Mouse (Mus musculus) monocyte, adult 5-6 weeks (primary cell): Measurements from ENCODE around the gene Vav3. TPM values are rescaled to one million over a fixed set of nuclear protein-coding genes. Genes with fewer than 3 reads are reported as not detected.

Source experiments
- ATAC-seq: fragments of 153-309, 156-312 bp; replicated peaks from 2 replicates; pipeline ENCODE4 v1.8.0; 2017; ENCODE audit warnings: mild to moderate bottlenecking; ENCODE audit not compliant: low TSS enrichment, insufficient number of reproducible peaks, severe bottlenecking, poor library complexity, low FRiP score
- total RNA-seq: library from RNA; stranded (forward); fragments of 200-1000, 200-491, 200-594 nt; gene quantifications from 3 replicates; pipeline ENCODE4 v1.2.3, GENCODE M21; 2017

Vav3 gene
- total RNA-seq, 1 experiment from 2014 or later = 89.2 TPM

GRCm38 (mm10) chr3:109621721-109622120 is 281.3 kb downstream of the Vav3 start:
- no peak for ATAC-seq

DNA sequence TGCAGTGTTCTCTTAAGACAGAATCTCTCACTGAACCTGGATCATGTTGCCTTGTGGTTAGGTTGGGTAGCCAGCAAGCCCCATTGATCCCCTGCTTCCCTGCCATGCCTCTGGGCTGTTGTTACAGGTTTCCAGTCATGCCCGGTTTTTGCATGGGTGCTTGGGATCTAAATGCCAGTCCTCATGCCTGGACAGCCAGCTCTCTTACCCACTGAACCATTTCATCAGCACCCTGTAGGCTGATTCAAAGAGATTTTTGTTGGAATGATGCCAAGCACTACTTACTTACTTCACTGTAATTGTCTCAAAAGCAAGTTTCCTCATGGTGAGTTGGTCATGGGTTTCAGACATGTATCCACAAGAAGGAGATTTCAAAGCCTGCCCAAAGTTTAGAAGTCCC is 281.9 kb downstream of the Vav3 start:
- no peak for ATAC-seq

DNA sequence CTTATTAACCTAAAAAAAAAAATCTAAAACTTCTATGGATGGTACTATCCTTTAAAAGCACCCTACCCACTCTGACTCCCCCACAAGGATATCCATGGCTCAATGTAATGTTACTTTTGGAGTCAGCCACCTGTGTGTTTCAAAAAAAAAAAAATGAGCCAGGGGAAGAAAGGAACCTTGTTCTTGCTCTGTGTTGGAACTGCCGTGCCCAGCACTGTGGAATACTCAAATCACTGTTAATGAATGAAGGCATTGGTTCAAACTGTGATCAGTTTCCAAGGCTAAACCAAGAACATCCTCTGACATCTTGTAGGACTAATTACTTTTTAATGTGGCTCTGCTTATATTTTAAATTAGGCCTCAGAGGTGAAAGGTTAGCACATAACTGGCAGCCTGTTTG is 282.4 kb downstream of the Vav3 start:
- no peak for ATAC-seq

DNA sequence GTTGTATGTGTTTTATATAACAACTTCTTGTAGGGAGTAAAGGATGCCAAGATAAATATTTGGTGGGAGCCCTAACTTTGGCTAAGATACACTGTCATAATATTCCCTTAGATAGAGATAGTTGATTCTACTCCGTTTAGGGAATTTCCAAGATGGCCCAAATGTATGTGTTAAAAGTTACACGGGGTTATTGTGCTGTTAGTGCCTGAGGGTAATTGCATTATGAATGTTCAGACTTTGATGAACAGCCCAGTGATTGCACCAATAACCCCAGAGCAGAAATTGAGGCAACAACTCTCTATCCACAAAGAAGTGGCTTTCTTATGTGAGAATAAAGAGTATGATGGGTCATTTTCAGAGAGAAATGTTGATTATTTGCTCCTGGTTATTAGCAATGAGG is 283.3 kb downstream of the Vav3 start:
- ATAC-seq = no peak

DNA sequence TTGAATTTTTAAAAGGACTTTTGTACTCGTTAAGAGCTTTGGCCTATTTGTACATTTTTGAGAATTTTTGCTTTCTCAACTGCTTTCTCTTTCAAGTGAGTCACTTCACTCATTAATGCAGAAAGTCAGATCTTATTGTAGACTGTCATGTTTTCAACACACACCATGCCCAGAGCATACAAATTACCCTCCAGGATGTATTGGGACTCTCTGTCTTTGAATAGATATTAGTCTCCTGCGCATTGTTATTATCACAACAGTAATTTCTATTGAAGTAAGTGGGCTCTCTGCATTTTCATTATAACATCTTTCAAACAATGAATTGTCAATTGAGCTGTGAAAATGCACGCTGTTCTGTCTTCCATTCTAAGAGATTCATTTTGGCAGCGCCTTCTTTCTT is 295.6 kb downstream of the Vav3 start:
- no peak for ATAC-seq

- no peak for ATAC-seq
Observed at GRCm38 (mm10) chr3:109639386-109639785, 298.9 kb downstream of the Vav3 start.

- ATAC-seq = no peak
Observed at GRCm38 (mm10) chr3:109640796-109641195, 300.3 kb downstream of the Vav3 start.

GRCm38 (mm10) chr3:109648242-109648641 is 307.8 kb downstream of the Vav3 start:
- no peak for ATAC-seq

DNA sequence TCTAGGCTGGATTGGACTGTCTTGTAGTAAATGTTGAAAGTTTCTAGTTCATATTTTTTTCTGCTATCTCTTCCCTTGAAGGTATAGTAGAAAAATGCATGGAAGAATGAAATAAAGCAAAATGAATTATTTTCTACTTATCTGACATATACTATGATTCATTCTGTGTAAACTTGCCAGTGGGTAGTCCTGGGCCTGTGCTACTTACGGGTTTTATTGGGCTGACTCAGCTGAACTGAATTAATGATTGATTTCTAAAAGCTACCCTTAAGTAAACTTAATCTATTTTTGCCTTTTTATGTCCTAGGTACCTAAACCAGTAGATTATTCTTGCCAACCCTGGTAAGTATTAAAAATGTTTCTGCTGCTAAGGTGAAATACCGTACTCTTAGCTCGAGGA is 311.0 kb downstream of the Vav3 start:
- ATAC-seq = no peak

DNA sequence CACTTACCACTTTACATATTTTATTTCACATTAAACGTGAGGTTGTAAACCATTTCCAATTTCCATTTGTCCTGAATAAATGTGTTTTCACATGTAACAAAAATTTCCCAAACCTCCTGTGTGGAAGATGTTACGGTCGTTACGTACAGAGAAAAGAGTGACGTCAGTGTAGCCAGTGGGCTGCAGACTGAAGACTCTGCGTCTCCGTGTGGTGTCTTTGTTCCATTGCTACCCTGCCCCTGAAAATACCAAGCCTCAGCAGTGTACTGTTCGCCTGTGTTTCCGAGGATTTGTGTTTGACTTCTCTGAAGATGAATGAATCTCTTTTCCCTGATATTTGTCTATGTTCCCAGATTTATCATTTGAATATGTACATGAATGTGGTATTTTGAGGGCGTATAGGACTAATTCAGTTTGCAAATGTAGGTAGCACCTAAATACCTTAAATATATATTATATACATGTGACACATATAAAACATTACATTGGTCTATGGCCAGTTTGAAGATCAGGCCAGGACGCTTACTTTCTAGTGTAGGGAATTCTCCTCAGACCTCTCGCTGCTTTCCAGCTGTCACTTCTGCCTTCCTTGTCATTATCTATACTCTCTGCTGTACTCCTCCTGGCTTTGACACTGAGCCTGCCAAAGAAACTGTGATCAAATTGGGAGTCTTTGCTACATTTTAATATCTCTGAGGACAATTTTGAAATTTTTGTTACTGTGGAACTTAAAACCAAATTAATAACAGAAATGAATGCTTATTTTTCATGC is 312.6 kb downstream of the Vav3 start:
- no peak for ATAC-seq

DNA sequence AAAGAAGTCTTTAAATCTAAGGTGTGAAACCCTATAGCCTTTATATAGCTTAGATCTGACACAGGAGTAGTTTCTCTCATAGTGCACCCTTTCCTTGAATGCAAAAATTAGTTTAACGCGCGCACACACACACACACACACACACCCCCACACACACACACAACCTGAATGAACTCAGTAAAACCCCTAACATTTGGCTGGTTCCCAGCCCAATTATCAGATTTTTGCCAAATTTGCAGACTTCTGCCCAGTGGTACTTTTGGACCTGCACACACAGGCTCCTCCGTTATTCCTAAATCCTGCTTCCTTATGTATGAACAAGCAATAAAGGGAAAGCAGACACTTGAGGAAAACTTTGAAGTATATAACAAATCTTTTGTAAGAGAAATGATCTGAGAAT is 313.9 kb downstream of the Vav3 start:
- ATAC-seq = no peak

DNA sequence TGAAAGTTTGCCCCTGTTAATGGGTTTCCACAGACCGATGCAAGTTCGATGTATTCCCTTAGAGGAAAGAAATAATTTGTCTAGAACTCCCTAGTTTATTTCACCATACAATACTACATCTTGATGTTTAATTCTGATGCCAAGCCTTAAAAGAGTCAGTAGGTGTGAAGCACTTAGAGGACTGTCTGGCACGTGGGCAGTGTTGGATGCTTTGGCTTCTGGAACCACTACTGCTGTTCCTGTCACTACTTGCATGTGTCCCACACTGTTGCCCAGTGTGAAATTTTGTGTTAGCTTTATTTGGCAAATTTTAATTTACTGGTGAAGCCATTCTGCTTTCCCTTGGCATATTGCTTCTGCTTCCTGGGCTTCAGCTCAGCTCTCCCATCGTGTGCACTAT is 331.3 kb downstream of the Vav3 start:
- ATAC-seq = no peak

GRCm38 (mm10) chr3:109672925-109673324 is 332.5 kb downstream of the Vav3 start:
- no peak for ATAC-seq

- ATAC-seq = no peak
Observed at GRCm38 (mm10) chr3:109680281-109680680, 339.8 kb downstream of the Vav3 start.

- ATAC-seq = no peak
Observed at GRCm38 (mm10) chr3:109681863-109682262, 341.4 kb downstream of the Vav3 start.

DNA sequence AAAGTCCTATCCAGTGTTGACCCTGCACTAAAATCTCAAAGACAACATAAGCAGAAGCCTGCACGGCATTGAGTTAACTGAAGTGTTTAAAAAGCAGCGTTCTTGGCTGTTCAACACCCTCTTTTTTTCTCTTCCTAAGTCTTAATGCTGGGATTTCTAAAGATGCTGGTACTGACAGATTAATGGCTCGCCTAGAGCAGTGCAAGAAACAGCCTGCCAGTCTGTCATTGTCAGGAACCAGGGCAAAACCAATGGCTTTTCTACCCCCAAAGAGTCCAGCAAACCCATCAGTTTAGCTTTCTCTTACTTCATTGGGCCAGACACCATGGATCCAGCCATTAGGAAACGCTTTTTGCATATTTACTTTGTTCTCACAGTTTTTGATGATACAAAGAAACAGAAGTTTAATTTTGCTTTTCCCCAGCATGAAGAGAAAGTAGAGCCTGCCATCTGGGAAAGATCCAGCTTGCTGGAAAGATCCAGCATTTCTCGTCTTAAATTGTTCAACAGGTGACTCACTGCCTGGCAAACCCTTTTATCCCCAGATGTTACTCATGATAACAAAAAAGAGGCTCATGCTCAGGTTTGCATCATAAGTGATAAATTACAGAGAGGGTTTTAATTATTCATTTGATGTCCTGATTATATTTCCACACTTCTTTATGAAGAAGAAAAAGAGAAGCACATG is 343.3 kb downstream of the Vav3 start:
- no peak for ATAC-seq

DNA sequence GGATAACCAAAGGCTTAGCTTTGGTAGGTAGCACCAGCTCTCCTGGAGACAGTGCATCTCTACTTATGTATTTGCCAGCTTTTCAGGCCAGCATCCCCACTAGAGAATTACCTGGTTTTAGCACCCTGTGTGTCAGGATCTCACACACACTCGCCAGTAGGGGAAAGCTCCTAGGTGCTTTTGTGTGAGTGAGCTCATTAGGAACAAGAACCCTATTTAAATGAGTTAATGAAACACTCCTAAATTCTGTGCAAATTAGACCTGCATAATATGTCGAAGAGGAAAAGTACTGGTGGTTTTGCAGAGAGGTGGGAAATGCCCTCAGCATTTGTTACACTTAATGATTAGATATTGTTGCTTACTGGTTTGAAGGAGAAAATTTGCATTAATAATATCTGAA is 350.1 kb downstream of the Vav3 start:
- no peak for ATAC-seq

DNA sequence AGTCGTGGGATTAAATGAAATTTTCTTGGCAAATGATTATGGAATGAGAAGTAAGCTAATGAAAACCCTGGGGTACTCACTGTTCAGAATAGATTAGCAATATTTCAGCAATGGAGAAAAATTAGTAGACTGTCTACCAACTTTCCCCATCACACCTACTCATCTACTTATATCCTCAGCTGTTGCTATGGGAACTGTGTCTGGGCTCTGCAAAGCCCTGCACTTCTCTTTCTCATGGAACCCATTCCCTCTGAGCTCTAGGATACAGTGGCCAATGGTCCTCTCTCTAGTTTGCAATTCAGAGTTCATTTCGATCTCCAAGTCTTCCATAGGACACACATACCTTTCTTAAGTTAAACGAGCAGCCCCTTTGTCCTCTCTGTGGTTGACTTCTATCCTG is 352.2 kb downstream of the Vav3 start:
- no peak for ATAC-seq

DNA sequence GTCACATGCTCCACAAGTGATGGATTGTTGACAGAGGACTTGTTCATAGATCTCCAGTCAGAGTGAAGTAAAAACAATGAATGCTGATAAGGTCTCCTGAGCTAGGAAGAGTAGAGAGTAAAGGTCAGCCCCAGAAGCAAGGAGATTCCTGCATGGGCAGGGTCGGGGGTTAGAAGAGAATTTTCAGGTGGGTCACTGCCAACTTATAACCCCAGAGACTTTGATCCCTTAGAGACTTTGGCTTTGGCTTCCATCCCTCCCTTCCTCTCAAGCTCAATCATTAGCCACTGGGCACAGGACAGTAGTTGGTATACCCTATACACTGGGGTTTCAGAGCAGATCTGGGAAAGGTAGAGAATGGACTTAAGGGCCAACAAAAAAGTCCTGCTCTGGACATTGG is 360.8 kb downstream of the Vav3 start:
- no peak for ATAC-seq

DNA sequence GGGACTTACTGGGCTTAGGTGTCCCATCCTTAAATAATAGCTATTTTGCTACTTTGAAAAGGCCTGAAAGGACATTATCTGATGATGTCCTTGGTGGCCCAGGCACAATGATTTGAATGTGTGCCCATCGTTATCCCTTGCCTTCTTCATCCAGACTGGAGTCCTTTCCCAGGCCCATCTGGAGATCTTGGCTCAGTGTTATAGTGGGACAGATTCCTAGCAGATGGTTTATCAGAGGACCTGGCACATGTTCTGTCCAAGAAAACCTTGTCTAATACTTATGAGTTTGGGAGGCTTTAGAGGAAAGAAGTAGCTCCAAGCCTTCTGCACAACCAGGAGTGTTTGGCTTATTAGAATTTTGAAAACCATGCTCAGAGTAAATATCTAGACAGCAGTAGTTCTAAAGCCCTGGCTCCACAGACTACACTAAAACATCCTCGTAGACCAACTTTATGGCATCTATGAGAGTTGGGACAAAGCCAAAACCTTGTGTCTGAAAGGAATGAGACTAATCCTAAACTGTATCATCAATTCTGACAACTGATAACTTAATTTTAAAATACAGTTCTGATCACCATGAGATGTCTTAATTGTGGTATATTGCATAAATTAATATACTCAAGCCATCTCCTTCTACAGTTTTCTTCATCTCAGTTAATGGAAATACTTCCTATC is 367.5 kb downstream of the Vav3 start:
- no peak for ATAC-seq
